Mouse (Mus musculus) ES-Bruce4 (cell line): Measurements from ENCODE around the gene Disp2.

ENCODE experiments used
- CTCF ChIP-seq: IDR thresholded peaks from one replicate; pipeline ENCODE4 v1.8.1; 2011; ENCODE audit warnings: low read depth, low read length
- EP300 ChIP-seq: IDR thresholded peaks from 2 replicates; pipeline ENCODE4 v1.6.1; 2011; ENCODE audit warnings: low read depth, low read length; ENCODE audit not compliant: insufficient read depth
- POLR2A ChIP-seq: IDR thresholded peaks from one replicate; pipeline ENCODE4 v1.8.1; 2011; ENCODE audit warnings: low read length; ENCODE audit not compliant: insufficient read depth

GRCm38 (mm10) chr2:118790551-118791525, 11.3 kb downstream of the Disp2 start:
- TF ChIP-seq CTCF (peak; percentile 72), POLR2A (no peak), EP300 (no peak)
